Mouse (Mus musculus): ENCODE measurements at regions not wholly inside any gene's neighbourhood (a gene's known extent, or its start where the extent isn't known, plus 50 kb on each side); places are given as distances from the start of the nearest gene placed in this dataset.

DNA sequence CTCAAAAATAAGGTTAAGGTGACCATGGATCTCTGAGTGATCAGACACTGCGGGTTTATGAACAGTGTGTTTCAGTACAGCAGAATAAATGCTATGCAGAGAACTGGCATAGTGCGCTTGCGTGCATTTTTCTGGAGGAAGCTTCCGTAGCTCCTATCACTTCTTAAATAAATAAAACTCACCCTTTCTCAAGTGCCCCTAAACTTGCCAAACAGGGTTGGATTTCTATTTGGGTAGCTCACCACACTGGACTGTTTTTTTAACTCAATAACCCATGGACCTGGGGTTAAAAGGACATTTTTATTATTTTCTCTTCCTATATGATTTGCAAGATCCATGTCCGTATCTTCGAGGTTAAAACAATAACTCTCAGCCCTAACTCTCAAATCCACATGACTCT is 182.8 kb downstream of the Il20rb start:
- no peaks in the 10 kb centered on the region for H3K9me3 ChIP-seq (replicated peaks; ENCODE audit: control insufficient read depth, low read length)
- WGBS, result 80% methylated on average over 6 of the region's 6 CpGs
- H3K4me3 ChIP-seq (ENCODE audit: low read length), result no peak overlapping the region
- no peak overlapping the region for H3K4me2 ChIP-seq (ENCODE audit: low read depth, low read length)
- H3K27me3 ChIP-seq (ENCODE audit: control insufficient read depth, insufficient read depth, low read length), result no peaks in the 10 kb centered on the region
- H3K27ac ChIP-seq (ENCODE audit: low read length), result no peak overlapping the region
- H3K9ac ChIP-seq (ENCODE audit: low read length), result no peak overlapping the region
- H3K36me3 ChIP-seq (ENCODE audit: control insufficient read depth, insufficient read depth), result no peaks in the 10 kb centered on the region
- H3K4me1 ChIP-seq (ENCODE audit: control insufficient read depth, insufficient read depth, low read length), result no peaks in the 10 kb centered on the region
- no peak for ATAC-seq (replicated peaks; ENCODE audit: extremely low read depth, insufficient read depth, low FRiP score)

DNA sequence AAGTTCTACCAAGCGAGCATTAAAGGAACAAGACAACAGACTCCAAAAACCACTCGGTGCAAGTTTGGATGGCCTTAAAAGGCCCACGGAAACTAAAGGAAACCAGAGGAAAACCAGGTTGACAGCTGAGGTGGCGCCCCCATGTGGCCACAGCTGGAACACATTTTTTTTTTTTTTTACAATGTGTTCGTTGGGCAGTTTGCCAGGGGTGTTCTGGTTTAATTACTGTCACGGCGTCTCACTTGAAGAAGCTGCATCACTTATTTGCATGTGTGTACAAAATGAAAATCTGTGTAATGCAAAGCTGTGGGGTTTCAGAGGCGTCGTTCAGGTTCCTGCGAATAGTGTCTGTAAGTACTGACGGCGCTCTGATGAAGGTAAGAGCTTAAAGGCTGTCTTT is 185.0 kb downstream of the Il20rb start:
- Histone ChIP-seq H3K27ac (ENCODE audit: low read length) (no peak overlapping the region), H3K9ac (ENCODE audit: low read length) (no peak overlapping the region), H3K9me3 (replicated peaks; ENCODE audit: control insufficient read depth, low read length) (no peaks in the 10 kb centered on the region), H3K27me3 (ENCODE audit: control insufficient read depth, insufficient read depth, low read length) (no peaks in the 10 kb centered on the region), H3K36me3 (ENCODE audit: control insufficient read depth, insufficient read depth) (no peaks in the 10 kb centered on the region), H3K4me2 (ENCODE audit: low read depth, low read length) (no peak overlapping the region), H3K4me1 (ENCODE audit: control insufficient read depth, insufficient read depth, low read length) (no peaks in the 10 kb centered on the region), H3K4me3 (ENCODE audit: low read length) (no peak overlapping the region)
- WGBS, result 60% methylated on average over 12 of the region's 12 CpGs
- ATAC-seq (replicated peaks; ENCODE audit: extremely low read depth, insufficient read depth, low FRiP score), result no peak

DNA sequence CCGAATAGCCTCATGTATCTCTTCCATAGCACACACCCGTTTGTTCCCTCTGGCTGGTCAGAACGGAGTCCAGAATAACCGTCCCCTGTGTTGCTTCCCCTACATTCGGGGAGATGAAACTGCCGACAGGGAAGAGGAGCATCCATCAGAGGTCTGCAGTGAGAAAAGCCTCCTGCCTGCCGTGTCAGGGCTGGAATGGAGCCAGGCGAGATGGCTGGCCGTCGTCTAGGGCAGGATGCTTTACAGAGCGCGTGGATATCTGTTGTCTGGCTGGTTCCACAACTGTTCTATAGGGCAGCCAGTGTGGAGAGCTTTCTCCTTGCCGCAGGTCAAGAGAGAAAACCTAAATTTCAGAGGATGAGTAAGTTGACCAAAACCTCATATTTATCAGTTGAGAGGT is 209.2 kb downstream of the Il20rb start:
- Histone ChIP-seq H3K9ac (ENCODE audit: low read length) (no peak overlapping the region), H3K4me2 (ENCODE audit: low read depth, low read length) (no peak overlapping the region), H3K27ac (ENCODE audit: low read length) (no peak overlapping the region), H3K4me3 (ENCODE audit: low read length) (no peak overlapping the region), H3K9me3 (replicated peaks; ENCODE audit: control insufficient read depth, low read length) (no peaks in the 10 kb centered on the region), H3K36me3 (ENCODE audit: control insufficient read depth, insufficient read depth) (no peaks in the 10 kb centered on the region), H3K4me1 (ENCODE audit: control insufficient read depth, insufficient read depth, low read length) (0 out of 2 replicates have a peak, but pooled peaks cover 2% of the 10 kb centered on the region), H3K27me3 (ENCODE audit: control insufficient read depth, insufficient read depth, low read length) (no peaks in the 10 kb centered on the region)
- 46% methylated on average over 13 of the region's 13 CpGs for WGBS
- ATAC-seq (replicated peaks; ENCODE audit: extremely low read depth, insufficient read depth, low FRiP score), result no peak

DNA sequence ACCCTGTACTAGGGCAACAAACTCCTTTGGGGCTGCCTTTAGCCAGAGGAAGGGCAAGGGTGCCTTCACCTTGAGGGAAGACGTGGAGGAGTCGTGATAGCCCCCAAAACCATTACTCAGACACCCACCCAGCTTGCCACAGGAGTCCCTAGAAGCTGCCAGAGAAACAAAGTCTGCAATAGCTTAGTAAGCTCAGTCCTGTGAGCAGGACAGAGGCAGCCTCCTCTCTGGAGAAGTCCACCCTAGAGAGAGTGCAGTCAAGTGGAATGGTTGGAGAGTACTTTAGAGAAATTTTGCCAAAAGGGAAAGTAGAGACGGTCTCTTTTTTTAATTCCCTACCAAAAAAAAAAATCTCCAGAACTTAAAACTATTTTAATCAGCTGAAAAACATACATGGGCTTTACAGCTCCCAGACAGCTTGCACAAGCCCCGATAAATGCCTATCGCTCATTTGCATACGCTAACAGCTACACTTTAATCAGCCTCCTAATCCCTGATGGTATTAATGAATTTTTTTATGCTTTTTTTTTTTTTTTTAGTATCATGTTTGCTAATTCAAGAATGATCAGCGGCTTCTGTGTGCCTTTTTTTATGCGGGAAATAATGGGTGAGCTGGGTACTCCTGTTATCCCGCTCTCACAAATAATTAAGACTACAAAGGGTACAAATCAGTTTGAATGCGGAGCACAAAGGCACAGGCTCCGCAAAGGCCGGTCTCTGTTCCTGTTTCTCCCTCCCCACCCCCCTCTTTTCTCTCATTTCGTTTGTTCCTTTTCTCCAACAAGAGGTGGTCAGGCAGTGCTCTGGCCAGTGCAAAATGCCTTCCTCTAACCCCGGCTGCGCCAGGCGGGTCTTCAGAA is 219.8 kb downstream of the Il20rb start:
- no peak overlapping the region for H3K9ac ChIP-seq (ENCODE audit: low read length)
- no peaks in the 10 kb centered on the region for H3K4me1 ChIP-seq (ENCODE audit: control insufficient read depth, insufficient read depth, low read length)
- no peak overlapping the region for H3K4me2 ChIP-seq (ENCODE audit: low read depth, low read length)
- H3K27ac ChIP-seq (ENCODE audit: low read length), result no peak overlapping the region
- ATAC-seq (replicated peaks; ENCODE audit: extremely low read depth, insufficient read depth, low FRiP score), result no peak
- H3K9me3 ChIP-seq (replicated peaks; ENCODE audit: control insufficient read depth, low read length), result no peaks in the 10 kb centered on the region
- H3K4me3 ChIP-seq (ENCODE audit: low read length), result no peak overlapping the region
- H3K27me3 ChIP-seq (ENCODE audit: control insufficient read depth, insufficient read depth, low read length), result 0 out of 2 replicates have a peak, but pooled peaks cover 2% of the 10 kb centered on the region
- WGBS, result 46% methylated on average over 16 of the region's 16 CpGs
- H3K36me3 ChIP-seq (ENCODE audit: control insufficient read depth, insufficient read depth), result no peaks in the 10 kb centered on the region

DNA sequence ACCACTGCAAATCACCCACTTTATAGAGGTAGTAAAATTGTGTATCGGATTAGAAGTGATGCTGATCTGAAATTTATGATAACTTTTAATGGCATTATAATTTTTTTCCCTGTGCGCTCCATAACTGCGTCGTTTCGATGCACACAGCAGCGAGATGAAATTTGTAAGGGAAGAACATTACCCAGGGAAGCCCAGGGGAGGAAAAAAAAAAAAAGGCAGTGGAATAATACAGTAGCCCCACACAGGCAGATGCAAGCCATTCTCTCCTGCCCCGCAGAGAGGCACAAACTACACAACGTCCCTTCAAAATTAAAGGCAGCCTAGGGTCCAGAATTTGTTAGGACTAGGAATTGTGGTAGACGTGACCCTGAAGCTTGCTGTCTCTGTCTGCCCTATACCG is 234.2 kb downstream of the Il20rb start:
- Histone ChIP-seq H3K9ac (ENCODE audit: low read length) (no peak overlapping the region), H3K4me2 (ENCODE audit: low read depth, low read length) (no peak overlapping the region), H3K9me3 (replicated peaks; ENCODE audit: control insufficient read depth, low read length) (no peaks in the 10 kb centered on the region), H3K27me3 (ENCODE audit: control insufficient read depth, insufficient read depth, low read length) (no peaks in the 10 kb centered on the region), H3K36me3 (ENCODE audit: control insufficient read depth, insufficient read depth) (no peaks in the 10 kb centered on the region), H3K27ac (ENCODE audit: low read length) (no peak overlapping the region), H3K4me3 (ENCODE audit: low read length) (no peak overlapping the region), H3K4me1 (ENCODE audit: control insufficient read depth, insufficient read depth, low read length) (no peaks in the 10 kb centered on the region)
- ATAC-seq (replicated peaks; ENCODE audit: extremely low read depth, insufficient read depth, low FRiP score), result no peak
- 84% methylated on average over 10 of the region's 10 CpGs for WGBS
